Mouse (Mus musculus) hematopoietic stem cell, adult 5-6 weeks (primary cell): ENCODE results near the gene Sbno1. TPM values are rescaled to one million over a fixed set of nuclear protein-coding genes. Genes with fewer than 3 reads are reported as not detected.
A peak's percentile ranks its signal among the peaks of the same experiment; 100 is the strongest.
"Not testable (repeated sequence)": the region's sequence is repeated elsewhere in the genome, so short reads cannot be mapped to it uniquely, and the experiment has no call there.

ENCODE experiments used
- ATAC-seq, 2 experiments: fragments of 125-278 bp in 1 of 2; replicated peaks in 1 of 2; 2 replicates each; pipeline ENCODE4 v1.8.0; 2016 to 2017; ENCODE audit warnings: inconsistent platforms in 2 of 2, mild to moderate bottlenecking in 2 of 2, moderate number of reproducible peaks in 2 of 2, low read depth in 1 of 2, moderate TSS enrichment in 1 of 2; ENCODE audit not compliant: low FRiP score in 2 of 2, poor library complexity in 2 of 2, severe bottlenecking in 2 of 2, insufficient read depth in 1 of 2, low TSS enrichment in 1 of 2
- total RNA-seq: library from RNA; stranded (forward); fragments of 172-1452, 232-1000 nt; gene quantifications from 2 replicates; pipeline ENCODE4 v1.2.3, GENCODE M21; 2017

Sbno1 gene
- total RNA-seq, 1 experiment from 2014 or later, result 233 TPM

DNA sequence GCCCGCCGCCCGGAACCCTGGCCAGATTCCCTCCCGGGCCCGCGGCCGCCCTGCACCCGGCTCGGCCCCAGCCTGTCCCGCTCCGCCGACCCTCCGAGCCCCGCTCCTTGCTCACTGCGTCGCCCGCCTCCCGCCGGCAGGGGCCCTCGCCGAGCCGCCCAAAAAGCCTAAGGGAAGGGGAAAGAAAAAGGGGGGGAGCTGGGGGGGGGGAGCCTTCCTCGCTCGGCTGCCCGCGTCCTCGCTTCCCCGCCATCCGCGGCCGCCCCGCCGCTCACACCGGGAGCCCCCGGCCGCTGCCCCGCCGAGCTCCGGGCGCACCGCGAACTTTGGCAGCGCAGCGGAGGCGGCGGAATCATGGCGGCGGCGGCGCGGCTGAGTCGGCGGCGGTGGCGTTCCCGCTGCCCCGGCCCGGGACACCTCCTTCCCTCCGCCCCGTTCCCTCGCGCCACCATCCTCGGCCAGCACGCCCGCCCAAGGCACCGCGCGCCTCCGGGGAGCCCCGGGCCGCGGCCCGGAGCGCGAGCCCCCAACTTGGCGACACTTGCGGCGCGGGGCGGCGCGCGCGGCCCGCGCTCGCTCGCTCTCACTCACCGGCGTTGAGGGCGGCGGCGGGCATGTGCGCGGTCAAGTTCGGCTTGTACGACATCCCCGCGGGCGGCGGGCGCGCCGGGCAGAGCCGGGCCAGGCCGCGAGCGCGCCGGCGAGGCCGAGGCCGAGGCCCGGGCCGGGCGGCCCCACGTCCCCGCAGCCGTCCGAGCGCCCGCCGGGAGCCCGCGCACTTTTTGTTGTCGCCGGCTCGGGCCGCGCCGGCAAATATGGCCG, 71.9 kb downstream of the Sbno1 start:
- no peak for ATAC-seq

DNA sequence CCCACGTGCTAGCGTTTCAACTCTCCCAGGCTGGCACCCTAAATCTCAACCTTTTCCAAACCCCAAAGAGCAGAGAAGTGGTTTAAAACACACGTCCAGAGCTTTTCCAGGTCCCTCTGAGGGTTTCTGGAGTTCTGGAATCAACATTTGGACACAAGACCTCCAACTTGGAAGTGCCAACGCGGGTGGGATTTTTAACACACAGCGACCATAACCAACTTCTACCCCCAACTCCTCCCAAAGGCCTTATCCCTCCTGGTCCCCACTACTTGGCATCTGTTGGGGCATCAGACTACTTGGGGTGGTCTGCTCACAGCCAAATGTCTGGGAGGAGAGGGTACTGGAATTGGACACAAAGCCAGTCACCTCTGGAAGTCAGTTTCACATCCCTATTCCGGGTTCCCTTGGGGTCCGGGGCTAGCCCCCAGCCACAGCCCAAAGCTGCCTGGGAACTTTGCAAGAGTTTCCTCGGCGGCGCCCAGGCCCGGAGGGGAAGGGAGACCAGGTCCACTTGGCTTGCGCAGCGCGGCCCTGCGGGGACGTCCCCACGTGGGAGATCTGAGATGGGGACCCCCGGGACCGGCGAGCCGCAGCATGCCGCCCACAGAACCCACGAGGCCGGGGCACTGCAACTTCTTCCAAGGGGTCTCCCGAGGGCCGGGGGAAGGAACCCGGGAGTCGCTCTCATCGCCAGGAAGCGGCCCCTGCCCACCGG, 72.6 kb downstream of the Sbno1 start:
- no peak for ATAC-seq

DNA sequence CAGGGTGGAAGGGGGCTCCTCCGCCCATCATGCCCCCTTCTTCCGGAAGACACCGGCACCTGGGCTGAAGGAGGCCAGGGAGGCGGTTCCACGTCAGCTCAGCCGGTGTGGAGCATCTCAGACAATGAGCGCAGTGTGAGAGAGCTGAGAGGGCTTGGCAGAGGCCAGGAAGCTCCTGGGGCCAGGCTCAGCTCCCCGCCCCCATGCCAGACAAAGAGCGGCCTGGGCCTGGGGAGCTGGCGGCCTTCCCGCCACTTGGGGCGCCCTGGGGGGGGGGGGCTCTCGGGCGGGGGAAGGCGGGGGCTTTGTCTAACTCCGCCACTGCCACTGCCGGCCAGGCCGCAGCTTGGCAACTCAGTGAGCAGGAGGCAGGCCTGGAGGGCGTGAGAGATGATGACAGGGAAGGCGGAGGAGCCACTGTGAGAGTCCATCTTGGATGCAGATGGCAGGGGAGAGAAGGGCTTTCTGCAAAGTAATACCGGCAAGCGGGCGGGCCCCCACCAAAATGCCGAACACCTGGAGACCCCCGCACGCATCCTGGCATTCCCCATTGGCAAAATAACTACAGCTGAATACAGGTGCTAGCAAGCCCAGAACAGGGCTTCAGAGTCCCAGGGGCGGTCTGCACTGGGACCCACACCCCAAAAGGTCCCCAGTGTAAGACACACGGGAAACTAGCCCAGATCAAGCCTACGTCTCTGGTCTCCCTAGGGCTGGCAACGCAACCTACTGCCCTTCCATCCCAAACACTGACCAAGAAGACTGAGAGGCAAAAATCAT, 73.5 kb downstream of the Sbno1 start:
- peak; percentile 58 to 80 for ATAC-seq

DNA sequence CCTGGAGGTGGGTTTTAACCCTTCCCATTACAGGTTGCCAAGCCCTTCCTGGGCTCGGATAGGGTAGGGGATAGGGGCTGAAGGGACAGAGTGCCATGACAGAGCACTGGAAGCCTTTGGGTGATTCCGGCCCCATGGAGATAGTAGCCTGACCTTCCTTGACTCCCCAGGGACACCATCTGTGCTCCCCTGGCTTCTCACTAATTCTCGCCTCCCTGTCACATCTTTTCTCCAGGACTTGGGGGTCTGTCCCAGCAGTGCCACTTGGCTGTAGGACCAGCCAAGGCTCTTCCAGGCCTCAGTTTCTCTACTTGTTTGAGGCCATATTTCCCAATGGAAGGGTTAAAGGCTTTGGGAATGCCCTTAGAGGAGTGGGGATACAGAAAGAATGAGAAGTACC, 74.2 kb downstream of the Sbno1 start:
- no peak for ATAC-seq

DNA sequence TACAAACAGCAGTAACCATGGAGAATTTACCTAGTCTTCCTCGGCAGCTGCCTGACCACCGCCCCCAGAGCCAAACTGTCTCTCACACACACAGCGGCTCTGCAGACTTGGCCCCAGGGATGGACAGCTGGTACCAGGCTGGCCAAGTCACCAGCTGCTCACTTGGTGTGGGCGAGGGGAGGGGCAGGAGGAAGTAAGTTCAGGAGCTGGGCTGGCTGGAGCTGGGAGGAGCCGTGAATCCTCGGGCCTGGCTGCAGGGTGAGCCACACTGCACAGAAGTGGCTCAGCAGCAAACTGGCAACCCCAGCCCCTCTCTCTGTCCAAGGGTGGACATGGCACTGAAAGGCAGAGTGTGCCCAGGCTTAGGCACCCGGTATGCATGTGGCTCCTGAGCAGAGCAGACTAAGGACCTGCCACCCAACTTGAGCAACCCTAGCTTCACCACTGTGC, 74.7 kb downstream of the Sbno1 start:
- ATAC-seq, result peak; percentile 33 to 44

DNA sequence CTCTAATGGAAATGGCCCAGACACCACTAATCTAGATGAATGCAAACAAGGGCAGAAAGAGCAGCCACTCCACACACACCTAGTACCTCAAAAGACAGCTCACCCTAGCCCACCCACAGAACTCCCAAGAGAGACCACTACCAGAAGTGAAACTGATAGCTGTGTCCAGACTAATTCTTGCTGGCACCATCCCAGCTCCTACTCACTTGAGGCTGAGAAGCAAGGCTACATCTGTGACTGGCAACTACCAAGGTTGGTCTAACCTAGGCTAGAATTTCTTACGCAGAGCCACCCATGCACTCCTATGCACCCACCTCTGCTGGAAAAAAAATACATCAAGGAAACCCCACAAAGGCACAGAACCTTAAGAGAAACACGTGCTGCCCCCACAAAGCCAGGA, 75.5 kb downstream of the Sbno1 start:
- no peak for ATAC-seq

DNA sequence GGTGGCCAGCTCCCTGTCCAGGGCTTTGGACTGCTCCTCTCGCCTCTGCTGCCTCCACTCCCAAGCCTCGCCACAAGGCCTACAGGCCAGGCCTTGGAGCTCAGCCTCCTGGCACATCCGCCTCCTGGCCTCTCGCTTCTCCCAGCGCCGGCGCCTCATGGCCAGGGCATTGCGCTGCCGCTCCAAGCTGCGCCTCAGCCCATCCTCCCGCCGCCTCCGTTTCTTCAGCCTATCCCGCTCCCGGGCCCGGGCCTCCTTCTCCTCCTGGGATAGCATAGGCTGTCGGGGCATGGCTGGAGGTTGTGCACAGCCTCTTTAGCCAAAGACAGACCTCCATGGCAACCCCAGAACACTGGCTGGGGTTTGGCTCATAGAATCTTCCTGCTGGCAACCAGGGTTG, 76.6 kb downstream of the Sbno1 start:
- no peak for ATAC-seq

DNA sequence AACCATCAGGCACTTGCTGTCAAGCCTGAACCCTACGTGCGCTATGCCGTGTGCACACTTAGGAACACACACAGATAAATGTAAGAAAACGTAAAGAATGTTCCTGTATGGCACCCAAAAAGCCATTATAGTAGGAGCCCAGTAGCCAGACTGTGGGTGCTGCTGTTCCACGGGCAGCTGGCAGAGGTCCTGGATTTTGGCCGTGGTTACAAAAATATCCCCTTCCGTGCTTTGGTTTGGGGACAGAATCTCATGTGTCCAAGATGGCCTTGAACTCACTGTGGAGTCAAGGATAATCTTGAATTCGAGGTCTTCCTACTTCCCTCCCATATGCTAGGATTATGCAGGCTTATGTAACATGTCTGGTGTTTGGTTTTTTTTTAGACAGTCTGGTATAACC, 82.9 kb downstream of the Sbno1 start:
- no peak for ATAC-seq

DNA sequence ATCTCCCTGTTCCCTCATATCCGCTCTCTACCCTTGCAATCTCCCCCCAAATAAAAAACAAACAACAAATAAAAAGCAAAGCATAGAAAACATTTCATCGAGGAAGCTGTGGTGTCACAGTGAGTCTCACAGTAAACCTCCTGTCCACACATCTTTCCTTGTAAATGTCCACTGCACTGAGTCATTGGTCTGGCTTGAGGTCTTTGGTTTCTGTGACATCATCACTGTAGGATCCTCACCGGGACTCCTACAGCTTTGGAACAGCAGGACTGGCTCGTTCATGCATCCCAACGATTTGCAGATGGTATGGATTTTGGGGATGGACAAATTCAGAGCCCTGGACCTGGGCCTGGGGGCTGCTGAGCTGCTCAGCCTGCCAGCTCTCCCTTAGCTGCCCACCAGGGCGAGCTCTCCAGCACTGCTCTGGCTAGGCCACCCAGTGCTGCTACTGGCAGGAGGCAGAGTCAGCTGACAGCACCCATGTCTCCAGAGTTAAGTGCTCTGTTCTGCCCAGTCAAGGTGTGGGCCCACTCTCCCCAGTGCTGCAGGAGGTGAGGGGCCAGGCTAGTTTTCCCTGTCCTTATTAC, 84.0 kb downstream of the Sbno1 start:
- ATAC-seq, result not testable (repeated sequence)

DNA sequence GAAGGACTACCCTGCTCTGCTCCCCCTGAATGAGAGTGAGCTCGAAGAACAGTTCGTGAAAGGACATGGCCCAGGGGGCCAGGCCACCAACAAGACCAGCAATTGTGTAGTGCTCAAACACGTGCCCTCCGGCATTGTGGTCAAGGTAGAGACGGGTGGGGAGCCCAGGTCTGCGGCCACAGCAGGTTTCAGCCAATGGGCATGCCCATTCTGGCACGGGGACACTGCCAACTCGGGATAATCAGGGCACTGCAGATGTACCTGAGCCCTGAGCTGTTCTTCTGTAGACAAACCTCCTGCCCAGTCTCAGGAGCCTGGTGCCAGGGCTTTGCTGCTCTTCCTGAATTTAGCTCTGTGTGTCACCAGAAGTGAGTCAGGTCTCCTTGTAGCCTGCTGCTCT, 87.0 kb downstream of the Sbno1 start:
- ATAC-seq, result no peak

DNA sequence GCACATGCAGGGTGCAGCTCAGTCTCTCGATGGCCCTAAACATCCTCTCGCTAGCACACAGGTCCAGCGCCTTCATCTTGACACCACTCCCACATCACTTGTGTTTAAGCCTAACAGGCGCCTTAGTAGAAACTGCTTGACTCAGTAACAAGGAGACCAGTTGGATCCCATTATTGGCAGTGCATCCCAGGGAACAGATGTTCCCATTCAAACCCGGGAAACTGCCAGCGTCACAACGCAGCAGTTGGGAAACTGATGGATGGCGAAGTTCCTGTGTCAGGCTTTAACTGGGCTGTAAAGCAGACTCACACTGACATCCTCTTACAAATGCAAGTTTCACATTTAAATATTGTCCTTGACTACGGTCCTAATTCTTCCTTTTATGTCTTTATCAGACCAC, 87.9 kb downstream of the Sbno1 start:
- ATAC-seq, result no peak

DNA sequence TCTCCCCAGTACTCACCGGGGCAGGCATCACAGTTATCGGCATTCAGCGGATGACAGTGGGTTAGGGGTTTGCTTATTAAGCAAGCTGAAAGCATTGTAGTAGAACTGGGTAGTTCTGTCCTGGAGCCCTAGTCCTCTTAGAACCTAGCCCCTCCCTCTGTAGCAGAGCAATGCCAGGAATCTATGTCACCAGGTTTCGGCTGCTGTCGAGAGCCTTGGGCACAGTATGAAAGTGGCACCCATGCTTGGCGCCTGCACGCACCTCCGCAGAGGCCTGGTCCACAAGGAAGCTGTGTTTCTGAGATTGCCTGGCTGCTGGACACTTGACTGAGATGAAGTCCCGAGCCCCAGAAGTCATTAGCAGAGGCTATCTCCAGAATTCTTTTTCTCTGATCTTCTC, 88.7 kb downstream of the Sbno1 start:
- no peak for ATAC-seq

DNA sequence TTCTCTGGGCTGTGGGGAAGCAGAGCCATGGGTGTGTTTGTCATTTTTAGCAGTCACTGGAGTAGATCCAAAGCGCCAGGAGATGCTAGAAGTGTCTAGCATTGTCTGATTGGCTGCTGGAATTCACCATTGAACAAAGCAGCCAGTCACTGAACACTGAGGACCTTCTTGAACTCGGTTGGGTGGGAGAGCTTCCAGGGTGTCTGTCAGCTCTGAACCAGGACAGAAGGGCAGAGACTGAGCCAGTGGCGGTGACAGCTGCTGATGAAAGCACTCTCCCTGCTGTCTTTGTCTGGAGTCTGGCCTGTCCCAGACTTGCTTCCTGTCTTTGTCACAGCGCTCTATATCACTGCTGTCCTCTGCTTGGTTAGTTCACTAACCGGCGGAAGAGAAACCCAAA, 91.4 kb downstream of the Sbno1 start:
- ATAC-seq, result no peak

DNA sequence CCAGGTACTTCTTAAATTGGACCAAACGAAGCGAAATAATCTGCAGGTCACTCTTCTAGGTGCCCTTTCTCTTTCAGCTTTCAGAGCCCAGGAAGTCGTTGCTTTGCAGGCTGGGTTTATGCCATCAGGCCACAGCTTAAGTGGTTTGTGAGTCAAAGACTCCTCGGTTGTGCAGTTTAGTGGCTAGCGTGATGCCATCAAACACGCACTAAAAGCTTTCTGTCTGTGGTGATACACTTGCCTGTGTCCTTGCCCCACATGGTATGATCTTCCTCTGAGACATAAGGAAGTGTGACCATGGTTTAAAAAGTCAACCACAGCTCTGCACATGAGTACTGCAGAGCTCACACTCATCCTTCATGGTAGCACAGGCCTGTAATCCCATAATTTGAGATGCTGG, 95.7 kb downstream of the Sbno1 start:
- ATAC-seq, result no peak

DNA sequence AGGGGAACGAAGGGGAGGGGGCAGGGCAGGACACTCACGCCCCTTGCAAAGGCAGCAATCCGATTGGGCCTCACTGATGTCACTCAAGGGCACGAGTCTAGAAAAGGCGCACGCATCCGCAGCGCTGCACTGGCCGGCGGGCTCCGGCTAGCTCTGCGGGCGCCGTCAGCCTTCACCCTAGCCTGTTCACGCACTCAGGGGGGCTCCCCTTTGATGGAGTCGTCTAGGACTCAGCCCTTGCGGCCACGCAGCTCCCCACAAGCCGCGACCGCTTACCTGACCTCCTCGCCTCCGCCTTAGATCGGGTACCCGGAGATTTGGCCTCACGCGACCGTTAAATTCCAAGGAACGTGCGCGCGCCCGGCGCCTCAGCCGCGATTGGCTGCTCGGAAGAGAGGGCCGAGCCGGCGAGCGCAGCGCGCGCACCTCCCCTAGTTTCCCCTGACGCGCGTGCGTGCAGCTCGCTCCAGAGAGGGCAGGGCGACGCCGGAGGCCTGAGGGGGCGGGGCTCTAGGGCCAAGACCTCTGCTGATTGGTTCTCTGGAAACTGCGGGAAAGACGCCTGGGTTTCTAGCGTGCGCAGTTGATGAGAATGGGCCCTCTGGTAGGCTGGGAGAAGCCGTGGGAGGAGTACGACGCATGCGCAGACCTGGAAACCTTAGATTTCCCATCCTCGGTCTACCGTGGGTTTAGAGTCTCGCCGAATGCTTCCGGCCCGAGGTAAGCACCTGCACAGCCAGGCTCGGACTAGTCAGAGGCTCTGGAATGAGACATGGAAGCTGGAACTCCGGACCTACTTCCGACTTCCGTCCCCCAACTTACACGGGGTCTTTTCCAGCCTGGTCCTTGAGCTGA, 98.1 kb downstream of the Sbno1 start, which contains the start of the genes Mphosph9 and 2810006K23Rik:
Gene Mphosph9 (minus strand): TSS at position 463 of the 855 bp plus-strand sequence.
Gene 2810006K23Rik (plus strand): TSS at position 580 of the 855 bp plus-strand sequence.
- ATAC-seq, result peak; percentile 86 to 95

DNA sequence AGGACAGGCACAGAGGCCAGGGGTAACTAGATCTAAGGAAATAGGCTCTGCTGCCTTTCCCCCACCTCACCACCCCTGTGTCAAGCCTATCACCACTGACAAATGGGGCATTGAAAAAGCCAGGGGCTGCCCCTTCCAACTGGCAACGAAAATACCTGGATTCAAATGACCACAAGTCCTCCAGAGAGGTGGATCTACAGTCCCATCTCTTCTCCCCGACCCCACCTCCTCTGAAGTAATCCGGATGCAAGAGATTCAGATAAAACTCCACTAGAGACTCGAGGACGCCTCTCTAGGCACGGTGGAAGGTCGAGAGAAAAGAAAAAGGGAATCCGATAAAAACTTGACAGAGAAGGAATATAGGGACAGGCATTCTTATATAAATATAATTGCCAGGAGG, 99.0 kb downstream of the Sbno1 start:
- ATAC-seq, result no peak
